Mouse (Mus musculus) midbrain, postnatal 0 days (tissue): Measurements from ENCODE around the gene Rbx1. TPM values are rescaled to one million over a fixed set of nuclear protein-coding genes. Genes with fewer than 3 reads are reported as not detected.

Source experiments
- ATAC-seq: fragments of 200-750 bp; cut with Nextera tagmentation; 2 replicates; pipeline ENCODE4 v1.8.0; 2017; ENCODE audit warnings: moderate number of reproducible peaks, mild to moderate bottlenecking, moderate TSS enrichment, moderate library complexity; ENCODE audit not compliant: low FRiP score
- DNase-seq: peaks from one replicate; pipeline ENCODE4 v3.0.0-alpha.2; 2015; ENCODE audit warnings: low spot score
- H3K27ac ChIP-seq: fragments of 300-500 bp; sonication (generic); 2 replicates; pipeline ENCODE4 v1.5.1; 2014; ENCODE audit warnings: low read depth, mild to moderate bottlenecking, low read length, mixed read lengths
- H3K27me3 ChIP-seq: fragments of 300-500 bp; sonication (generic); 2 replicates; pipeline ENCODE4 v1.6.1; 2014; ENCODE audit warnings: low read length, control low read depth, mixed read lengths; ENCODE audit not compliant: insufficient read depth
- H3K36me3 ChIP-seq: fragments of 300-500 bp; sonication (generic); 2 replicates; pipeline ENCODE4 v1.6.1; 2014; ENCODE audit warnings: low read length, control low read depth, mixed read lengths; ENCODE audit not compliant: insufficient read depth
- H3K4me1 ChIP-seq: fragments of 300-500 bp; sonication (generic); 2 replicates; pipeline ENCODE4 v1.6.1; 2014; ENCODE audit warnings: mild to moderate bottlenecking, control low read depth, antibody characterized with exemption, low read length, mixed read lengths; ENCODE audit not compliant: insufficient read depth
- H3K4me2 ChIP-seq: fragments of 300-500 bp; sonication (generic); 2 replicates; pipeline ENCODE4 v1.6.1; 2014; ENCODE audit warnings: low read depth, mild to moderate bottlenecking, low read length, mixed read lengths; ENCODE audit not compliant: poor library complexity, severe bottlenecking
- H3K4me3 ChIP-seq: fragments of 300-500 bp; sonication (generic); 2 replicates; pipeline ENCODE4 v1.5.1; 2014; ENCODE audit warnings: low read depth, mild to moderate bottlenecking, low read length, moderate library complexity
- H3K9ac ChIP-seq: fragments of 300-500 bp; sonication (generic); replicated peaks from 2 replicates; pipeline ENCODE4 v1.6.1; 2014; ENCODE audit warnings: mild to moderate bottlenecking, low read length, moderate library complexity, mixed read lengths; ENCODE audit not compliant: poor library complexity, severe bottlenecking
- H3K9me3 ChIP-seq: fragments of 300-500 bp; sonication (generic); 2 replicates; pipeline ENCODE4 v1.6.1; 2016; ENCODE audit warnings: low read length, control low read depth
- CTCF ChIP-seq: IDR thresholded peaks from 2 replicates; pipeline ENCODE4 v1.5.1; 2016; ENCODE audit warnings: antibody characterized with exemption, mild to moderate bottlenecking
- WGBS: fragments of 180-500 bp; shearing (Covaris S2); extraction: QIAGEN DNeasy Blood & Tissue Kit; methylation state at CpG from one replicate; pipeline ENCODE4 v1.1.7; 2014; 5-methylcytosine and 5-hydroxymethylcytosine counted together
- polyA plus RNA-seq: library from polyadenylated mRNA; unstranded; fragments of >200 nt; fragmentation: Nextera tagmentation; extraction: Ambion mirVana; gene quantifications from 2 replicates; pipeline ENCODE4 v1.2.1, GENCODE M21; 2015
- total RNA-seq: library from RNA; depleted of rRNA; stranded (reverse); fragments of >200 nt; gene quantifications from 2 replicates; pipeline ENCODE4 v1.2.3, GENCODE M21; 2014; rRNA removed

The Rbx1 gene
- total and polyA plus RNA-seq, 2 experiments from 2014 or later, result 152 to 397 TPM

DNA sequence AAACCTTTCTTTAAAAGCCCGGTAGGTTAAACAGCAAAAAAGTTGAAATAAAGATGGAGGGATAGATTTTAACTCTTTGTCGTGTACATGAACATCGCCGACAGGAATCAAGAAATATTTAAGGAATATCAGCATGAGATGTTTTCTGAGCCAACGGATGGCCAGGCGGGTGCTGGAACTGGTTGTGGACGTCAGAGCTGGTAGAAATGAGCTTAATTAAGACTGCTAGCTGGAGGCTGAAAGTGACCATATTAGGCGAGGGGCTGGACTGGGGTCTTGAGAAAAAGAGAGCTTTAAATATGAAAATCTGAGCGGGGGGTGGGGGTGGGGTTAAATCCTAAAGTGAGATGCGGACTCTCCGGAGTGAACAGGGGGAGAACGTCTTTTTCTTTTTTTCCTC lies 57.8 kb downstream of the Rbx1 start:
- Histone ChIP-seq H3K27ac (peak overlapping the region; percentile 84), H3K4me3 (peak overlapping the region; percentile 58), H3K4me1 (no peaks in the 10 kb centered on the region), H3K9me3 (no peaks in the 10 kb centered on the region), H3K9ac (peak overlapping the region; percentile 9; the same call in 1 of the 2 replicates), H3K4me2 (peak overlapping the region; percentile 95), H3K36me3 (no peaks in the 10 kb centered on the region), H3K27me3 (no peaks in the 10 kb centered on the region)
- no peak for TF ChIP-seq CTCF
- DNase-seq (peak; percentile 43), ATAC-seq (no peak)
- WGBS, result 2% methylated on average over 12 of the region's 12 CpGs

Other genes starting within 250 kb of the Rbx1 start
- 11.2 and 17.2 TPM in 2 replicates for gene Mchr1, start 230.8 kb upstream of the Rbx1 start, total RNA-seq
- gene Mchr1, start 230.8 kb upstream of the Rbx1 start, polyA plus RNA-seq, result 9.3 and 12.4 TPM in 2 replicates
- gene Slc25a17, start 105.5 kb upstream of the Rbx1 start, total RNA-seq, result 74.4 and 77.4 TPM in 2 replicates
- 121 and 123 TPM in 2 replicates for gene Slc25a17, start 105.5 kb upstream of the Rbx1 start, polyA plus RNA-seq
- gene St13, start 66.2 kb upstream of the Rbx1 start, total RNA-seq, result 111 and 137 TPM in 2 replicates
- gene St13, start 66.2 kb upstream of the Rbx1 start, polyA plus RNA-seq, result 231 and 241 TPM in 2 replicates
- gene Xpnpep3, start 66.2 kb upstream of the Rbx1 start, total RNA-seq, result 8.2 and 13.8 TPM in 2 replicates
- gene Xpnpep3, start 66.2 kb upstream of the Rbx1 start, polyA plus RNA-seq, result 5.4 and 6.5 TPM in 2 replicates
- not detected in 2 replicates for gene Dnajb7, start 58.0 kb upstream of the Rbx1 start, total RNA-seq
- 0.16 and 0.26 TPM in 2 replicates for gene Dnajb7, start 58.0 kb upstream of the Rbx1 start, polyA plus RNA-seq
- 50.7 and 55.5 TPM in 2 replicates for gene Ep300, start 119.1 kb downstream of the Rbx1 start, total RNA-seq
- 9.4 and 14.9 TPM in 2 replicates for gene Ep300, start 119.1 kb downstream of the Rbx1 start, polyA plus RNA-seq
- 26.6 and 28.4 TPM in 2 replicates for gene L3mbtl2, start 197.6 kb downstream of the Rbx1 start, total RNA-seq
- gene L3mbtl2, start 197.6 kb downstream of the Rbx1 start, polyA plus RNA-seq, result 27.0 and 28.9 TPM in 2 replicates
- gene Chadl, start 231.0 kb downstream of the Rbx1 start, total RNA-seq, result 44.6 and 61.5 TPM in 2 replicates
- 63.9 and 65.6 TPM in 2 replicates for gene Chadl, start 231.0 kb downstream of the Rbx1 start, polyA plus RNA-seq